Mouse (Mus musculus): ENCODE results near the gene Rhoc. TPM values are rescaled to one million over a fixed set of nuclear protein-coding genes. Genes with fewer than 3 reads are reported as not detected.
"Not testable (repeated sequence)": the region's sequence is repeated elsewhere in the genome, so short reads cannot be mapped to it uniquely, and the experiment has no call there.

Gene Rhoc
- polyA plus RNA-seq, 1 experiment from 2014 or later: 162 TPM

- Histone ChIP-seq H3K9me3 (no peaks in the 10 kb centered on the region), H3K36me3 (peaks cover 51% of the 10 kb centered on the region), H3K4me2 (replicated peaks) (no peak overlapping the region), H3K4me3 (replicated peaks) (no peak overlapping the region), H3K9ac (no peak overlapping the region), H3K27ac (no peak overlapping the region), H3K4me1 (replicated peaks) (0 out of 2 replicates have a peak, but pooled peaks cover 6% of the 10 kb centered on the region), H3K27me3 (replicated peaks) (no peaks in the 10 kb centered on the region)
- ATAC-seq: no peak
- 89% methylated on average over 6 of the region's 6 CpGs for WGBS
Observed at GRCm38 (mm10) chr3:104801481-104801880, 13.3 kb downstream of the Rhoc start.

DNA sequence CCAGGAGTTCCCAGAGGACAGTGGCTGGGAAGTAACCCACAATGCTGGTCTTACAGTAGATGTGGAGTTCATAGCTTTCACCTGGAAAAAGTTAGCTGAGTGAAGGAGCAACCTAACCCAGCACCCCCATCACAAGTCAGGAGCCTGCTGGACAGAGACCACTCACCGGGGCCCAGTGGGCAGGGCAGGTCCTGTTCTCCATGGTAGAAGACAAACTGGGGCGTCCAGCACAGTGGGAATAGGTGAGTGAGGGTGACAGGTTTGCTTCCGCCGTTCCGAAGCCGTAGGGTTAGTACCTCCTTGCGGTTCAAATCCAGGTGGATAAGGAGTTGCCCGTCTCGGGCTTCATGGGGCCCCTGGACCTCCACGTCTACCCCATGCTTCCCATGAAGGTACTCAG is 16.1 kb downstream of the Rhoc start:
- no peaks in the 10 kb centered on the region for H3K4me1 ChIP-seq (replicated peaks)
- WGBS: 92% methylated on average over 10 of the region's 10 CpGs
- no peaks in the 10 kb centered on the region for H3K9me3 ChIP-seq
- no peak overlapping the region for H3K9ac ChIP-seq
- H3K4me2 ChIP-seq (replicated peaks): no peak overlapping the region
- no peak overlapping the region for H3K4me3 ChIP-seq (replicated peaks)
- H3K36me3 ChIP-seq: peaks cover 44% of the 10 kb centered on the region
- H3K27ac ChIP-seq: no peak overlapping the region
- H3K27me3 ChIP-seq (replicated peaks): no peaks in the 10 kb centered on the region
- ATAC-seq: no peak

DNA sequence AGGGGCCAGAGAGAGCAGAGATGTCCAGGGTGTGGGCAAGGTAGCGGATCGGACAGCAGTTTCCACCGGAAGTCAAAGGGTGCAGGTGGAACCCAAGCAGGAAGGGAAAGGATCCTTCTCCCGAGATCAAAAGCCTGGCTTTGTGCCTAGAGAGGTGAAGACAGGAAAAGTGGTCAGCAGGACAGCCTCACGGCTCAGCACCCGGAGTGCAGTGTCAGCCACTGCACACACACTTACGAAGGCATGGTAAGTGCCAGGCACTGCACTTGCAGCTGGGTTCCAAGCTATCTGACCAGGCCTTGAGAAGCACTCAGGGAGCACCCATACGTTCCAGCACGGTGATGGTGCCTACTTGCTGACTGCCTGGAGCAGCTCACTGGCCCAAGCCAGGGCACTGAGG is 17.4 kb downstream of the Rhoc start:
- no peaks in the 10 kb centered on the region for H3K27me3 ChIP-seq (replicated peaks)
- WGBS: 78% methylated on average over 9 of the region's 9 CpGs
- no peak overlapping the region for H3K4me3 ChIP-seq (replicated peaks)
- H3K9me3 ChIP-seq: no peaks in the 10 kb centered on the region
- H3K27ac ChIP-seq: no peak overlapping the region
- H3K9ac ChIP-seq: no peak overlapping the region
- H3K36me3 ChIP-seq: peaks cover 36% of the 10 kb centered on the region
- H3K4me1 ChIP-seq (replicated peaks): no peaks in the 10 kb centered on the region
- no peak overlapping the region for H3K4me2 ChIP-seq (replicated peaks)
- ATAC-seq: no peak

DNA sequence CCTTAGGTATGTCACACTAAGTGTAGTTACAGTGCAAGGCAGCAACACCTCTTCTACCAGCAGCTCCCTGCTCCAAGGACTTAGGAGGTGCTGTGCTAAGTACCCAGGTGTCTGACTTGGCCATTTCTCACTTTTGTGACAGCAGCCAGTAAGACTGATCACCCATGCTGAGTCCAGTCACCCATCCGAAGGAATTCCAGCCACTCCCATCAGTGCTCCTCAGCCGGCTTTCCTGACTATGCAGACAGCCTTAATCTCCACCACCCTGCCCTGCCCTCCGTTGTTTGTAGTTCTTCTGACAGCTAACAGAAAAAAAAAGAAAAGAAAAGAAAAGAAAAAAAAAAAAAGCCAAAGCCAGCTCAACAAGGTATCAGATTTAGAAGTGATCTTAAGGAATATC is 23.6 kb downstream of the Rhoc start:
- Histone ChIP-seq H3K9me3 (no peaks in the 10 kb centered on the region), H3K27ac (no peak overlapping the region)
- 17% methylated on average over 3 of the region's 3 CpGs for WGBS

GRCm38 (mm10) chr3:104812254-104812653 is 24.1 kb downstream of the Rhoc start:
- no peak overlapping the region for H3K4me2 ChIP-seq (replicated peaks)
- no peaks in the 10 kb centered on the region for H3K9me3 ChIP-seq
- 0 out of 2 replicates have a peak, but pooled peaks cover 14% of the 10 kb centered on the region for H3K4me1 ChIP-seq (replicated peaks)
- H3K4me3 ChIP-seq (replicated peaks): no peak overlapping the region
- 74% methylated on average over 4 of the region's 4 CpGs for WGBS
- no peaks in the 10 kb centered on the region for H3K36me3 ChIP-seq
- no peak for ATAC-seq
- H3K9ac ChIP-seq: no peak overlapping the region
- H3K27ac ChIP-seq: no peak overlapping the region
- no peaks in the 10 kb centered on the region for H3K27me3 ChIP-seq (replicated peaks)

More for the DNA sequence above, 23.6 kb downstream of the Rhoc start:
- peak; percentile 76 for ATAC-seq
- Histone ChIP-seq H3K4me3 (replicated peaks) (no peak overlapping the region), H3K4me2 (replicated peaks) (no peak overlapping the region), H3K36me3 (no peaks in the 10 kb centered on the region), H3K27me3 (replicated peaks) (no peaks in the 10 kb centered on the region), H3K9ac (no peak overlapping the region), H3K4me1 (replicated peaks) (0 out of 2 replicates have a peak, but pooled peaks cover 10% of the 10 kb centered on the region)

- not testable (repeated sequence) for ATAC-seq; H3K9ac ChIP-seq; H3K27ac ChIP-seq; H3K4me3 ChIP-seq (replicated peaks); H3K27me3 ChIP-seq (replicated peaks); H3K9me3 ChIP-seq; H3K4me2 ChIP-seq (replicated peaks); H3K36me3 ChIP-seq
- WGBS: 92% methylated on average over 7 of the region's 7 CpGs
- H3K4me1 ChIP-seq (replicated peaks): 0 out of 2 replicates have a peak, but pooled peaks cover 14% of the 10 kb centered on the region
Observed at GRCm38 (mm10) chr3:104813227-104813626, 25.1 kb downstream of the Rhoc start.

GRCm38 (mm10) chr3:104814746-104815145 is 26.6 kb downstream of the Rhoc start:
- no peak for ATAC-seq
- no peaks in the 10 kb centered on the region for H3K27me3 ChIP-seq (replicated peaks)
- H3K4me1 ChIP-seq (replicated peaks): peaks cover 21% of the 10 kb centered on the region
- H3K9me3 ChIP-seq: no peaks in the 10 kb centered on the region
- H3K4me2 ChIP-seq (replicated peaks): no peak overlapping the region
- H3K9ac ChIP-seq: no peak overlapping the region
- H3K27ac ChIP-seq: no peak overlapping the region
- H3K4me3 ChIP-seq (replicated peaks): no peak overlapping the region
- 100% methylated on average over 1 of the region's 1 CpGs for WGBS
- no peaks in the 10 kb centered on the region for H3K36me3 ChIP-seq

- WGBS: 80% methylated on average over 2 of the region's 2 CpGs
- Histone ChIP-seq H3K27ac (no peak overlapping the region), H3K27me3 (replicated peaks) (no peaks in the 10 kb centered on the region), H3K4me3 (replicated peaks) (no peak overlapping the region), H3K9ac (no peak overlapping the region), H3K4me2 (replicated peaks) (no peak overlapping the region), H3K36me3 (no peaks in the 10 kb centered on the region), H3K4me1 (replicated peaks) (peaks cover 21% of the 10 kb centered on the region), H3K9me3 (no peaks in the 10 kb centered on the region)
- no peak for ATAC-seq
Observed at GRCm38 (mm10) chr3:104815346-104815745, 27.2 kb downstream of the Rhoc start.

GRCm38 (mm10) chr3:104816130-104816529 is 28.0 kb downstream of the Rhoc start:
- ATAC-seq: no peak
- 85% methylated on average over 7 of the region's 7 CpGs for WGBS
- H3K9me3 ChIP-seq: no peaks in the 10 kb centered on the region
- H3K9ac ChIP-seq: no peak overlapping the region
- no peaks in the 10 kb centered on the region for H3K27me3 ChIP-seq (replicated peaks)
- peak overlapping the region; percentile 69; the same call in 1 of the 2 replicates for H3K4me2 ChIP-seq (replicated peaks)
- H3K36me3 ChIP-seq: no peaks in the 10 kb centered on the region
- H3K4me3 ChIP-seq (replicated peaks): no peak overlapping the region
- H3K4me1 ChIP-seq (replicated peaks): peaks cover 21% of the 10 kb centered on the region
- H3K27ac ChIP-seq: no peak overlapping the region

- peak overlapping the region; percentile 90 for H3K4me3 ChIP-seq (replicated peaks)
- peak overlapping the region; percentile 92 for H3K9ac ChIP-seq
- ATAC-seq: peak; percentile 70
- WGBS: under 1% methylated on average over 46 of the region's 46 CpGs
- peak overlapping the region; percentile 97 for H3K27ac ChIP-seq
- peaks cover 21% of the 10 kb centered on the region for H3K4me1 ChIP-seq (replicated peaks)
- H3K27me3 ChIP-seq (replicated peaks): no peaks in the 10 kb centered on the region
- peak overlapping the region; percentile 69 for H3K4me2 ChIP-seq (replicated peaks)
- no peaks in the 10 kb centered on the region for H3K9me3 ChIP-seq
- H3K36me3 ChIP-seq: peaks cover 6% of the 10 kb centered on the region; the same call in 1 of the 2 replicates
Observed at GRCm38 (mm10) chr3:104817481-104817990, 29.4 kb downstream of the Rhoc start.

DNA sequence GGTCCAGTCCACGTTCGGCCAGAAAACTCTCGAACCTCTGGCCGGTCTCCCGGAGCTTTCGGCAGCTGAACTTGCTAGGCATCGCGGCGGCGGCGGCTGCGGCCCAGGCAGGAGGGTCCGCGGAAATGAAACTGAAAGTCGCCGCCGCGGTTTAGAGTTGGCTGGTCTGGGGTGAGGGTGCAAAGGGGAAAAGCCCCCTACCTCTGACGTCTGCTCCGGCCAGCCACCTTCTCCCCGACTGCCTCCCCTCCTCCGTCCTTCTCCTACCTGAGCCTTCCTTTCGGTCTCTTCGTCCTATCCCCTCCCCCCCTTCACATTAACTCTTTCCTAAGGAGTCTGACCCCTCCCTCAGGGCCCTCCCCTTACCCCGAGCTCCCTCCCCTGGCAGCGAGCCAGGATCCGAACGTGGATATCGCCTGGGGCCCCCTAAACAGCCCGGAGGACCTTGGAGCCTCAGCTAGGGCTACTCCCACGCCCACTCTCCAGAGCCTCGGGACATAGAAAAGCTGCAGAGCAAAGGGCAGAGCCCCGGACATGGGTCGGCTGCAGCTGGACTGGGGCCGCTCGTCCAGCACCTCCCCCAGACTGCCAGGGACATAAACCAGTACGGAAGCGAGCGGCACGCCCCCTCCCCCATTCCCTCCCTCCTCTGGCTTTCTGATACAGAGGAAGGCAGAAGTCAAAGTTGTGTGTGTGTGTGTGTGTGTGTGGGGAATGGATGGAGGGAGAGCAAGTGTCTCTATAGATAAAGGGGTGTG is 30.0 kb downstream of the Rhoc start, which contains the start of gene Mov10:
TSS of gene Mov10 (minus strand) at position 573 of the 758 bp plus-strand sequence.
- H3K9me3 ChIP-seq: no peaks in the 10 kb centered on the region
- H3K9ac ChIP-seq: peak within 1 kb of the TSS; percentile 92
- peak; percentile 92 for ATAC-seq
- WGBS: under 1% methylated on average over 40 of the region's 40 CpGs
- peaks cover 6% of the 10 kb centered on the region; the same call in 1 of the 2 replicates for H3K36me3 ChIP-seq
- peaks cover 21% of the 10 kb centered on the region for H3K4me1 ChIP-seq (replicated peaks)
- peak within 1 kb of the TSS; percentile 90 for H3K4me3 ChIP-seq (replicated peaks)
- no peaks in the 10 kb centered on the region for H3K27me3 ChIP-seq (replicated peaks)
- peak within 1 kb of the TSS; percentile 69 for H3K4me2 ChIP-seq (replicated peaks)
- peak within 1 kb of the TSS; percentile 97 for H3K27ac ChIP-seq

DNA sequence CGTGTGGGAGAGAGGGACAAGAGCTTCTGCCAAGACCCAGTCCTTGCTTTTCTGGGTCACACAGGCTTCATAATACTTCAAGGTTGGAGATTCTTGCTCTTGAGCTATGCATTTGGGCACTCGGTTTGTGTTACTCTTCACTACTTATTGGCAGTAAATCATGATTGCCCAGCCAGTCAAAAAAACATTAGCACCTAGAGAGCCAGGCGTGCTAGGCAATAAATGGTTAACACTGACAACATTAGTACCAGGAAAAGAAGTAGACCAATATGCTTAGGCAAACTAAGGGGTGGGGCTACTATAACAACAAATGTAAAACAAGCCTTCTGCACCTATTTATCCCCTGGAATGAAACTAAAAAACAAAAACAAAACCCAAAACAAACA is 30.6 kb downstream of the Rhoc start:
- Histone ChIP-seq H3K27ac (peak overlapping the region; percentile 97), H3K4me2 (replicated peaks) (peak overlapping the region; percentile 69), H3K4me1 (replicated peaks) (peaks cover 21% of the 10 kb centered on the region), H3K27me3 (replicated peaks) (no peaks in the 10 kb centered on the region), H3K9ac (peak overlapping the region; percentile 92), H3K9me3 (no peaks in the 10 kb centered on the region), H3K4me3 (replicated peaks) (peak overlapping the region; percentile 90), H3K36me3 (peaks cover 6% of the 10 kb centered on the region; the same call in 1 of the 2 replicates)
- peak; percentile 49 for ATAC-seq
- 0% methylated on average over 3 of the region's 3 CpGs for WGBS

All from intestine, embryonic 15.5 days (tissue).